Mouse (Mus musculus) liver, adult 2 months (tissue): ENCODE data around the gene Crygn.

Experiments
- CTCF ChIP-seq: fragments of 200-500 bp; IDR thresholded peaks from 2 replicates; pipeline ENCODE4 v1.5.1; 2011; ENCODE audit warnings: low read depth, low read length, control low read depth
- POLR2A ChIP-seq: fragments of 200-500 bp; IDR thresholded peaks from 2 replicates; pipeline ENCODE4 v1.6.1; 2011; ENCODE audit warnings: low read length, control low read depth; ENCODE audit not compliant: insufficient read depth; ENCODE audit errors: extremely low read depth

- TF ChIP-seq CTCF (no peak), POLR2A (no peak)
These were observed 21.5 kb upstream of the Crygn start for GRCm38 (mm10) chr5:24779321-24779720.
